Mouse (Mus musculus): ENCODE results near the gene Robo2.

DNA sequence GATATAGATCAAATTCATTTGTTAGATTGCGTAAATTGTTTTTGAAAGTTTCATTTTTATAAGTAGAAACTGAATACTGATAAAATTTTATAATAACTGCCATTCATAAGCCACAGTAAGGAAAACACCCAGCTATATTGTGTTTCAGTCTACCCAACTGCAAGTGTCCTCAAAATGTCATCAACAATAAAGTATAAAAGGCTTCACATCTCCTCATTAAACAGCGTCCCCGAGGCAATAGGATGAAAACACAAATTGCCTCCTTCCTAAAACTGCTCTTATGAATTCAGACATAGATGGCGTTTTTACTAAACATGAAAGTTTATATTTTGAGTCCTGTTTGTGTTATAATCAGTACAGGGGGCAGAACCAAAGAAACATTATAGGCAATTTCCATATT lies 249.6 kb downstream of the Robo2 start:
- TF ChIP-seq POLR2A (IDR thresholded peaks at IDR 0.05; ENCODE audit: borderline replicate concordance, low read depth, low read length) (no peak), CTCF (IDR thresholded peaks at IDR 0.05; ENCODE audit: low read depth, low read length) (no peak)
